Mouse (Mus musculus) layer of hippocampus, adult 2 months (tissue): ENCODE results near the gene Ncoa5. TPM values are rescaled to one million over a fixed set of nuclear protein-coding genes. Genes with fewer than 3 reads are reported as not detected.

Experiments used
- DNase-seq, 2 experiments: peaks; one replicate each; pipeline ENCODE4 v3.0.0; 2022; ENCODE audit warnings: low spot score in 2 of 2
- H3K27ac ChIP-seq: fragments of 200-600 bp; 2 replicates; pipeline ENCODE4 v1.8.1; 2022
- H3K4me3 ChIP-seq: fragments of 200-600 bp; 2 replicates; pipeline ENCODE4 v1.8.1; 2022; ENCODE audit warnings: mild to moderate bottlenecking
- CTCF ChIP-seq: fragments of 200-600 bp; conservative IDR thresholded peaks from 2 replicates; pipeline ENCODE4 v1.8.1; 2022; ENCODE audit warnings: antibody characterized with exemption, mild to moderate bottlenecking, moderate library complexity
- total RNA-seq, 2 experiments: library from RNA; stranded (reverse); gene quantifications; 2 replicates each; pipeline ENCODE4 v1.2.3; 2021

Gene Ncoa5
- total RNA-seq, 2 experiments from 2014 or later, result 57.8 to 63.8 TPM

DNA sequence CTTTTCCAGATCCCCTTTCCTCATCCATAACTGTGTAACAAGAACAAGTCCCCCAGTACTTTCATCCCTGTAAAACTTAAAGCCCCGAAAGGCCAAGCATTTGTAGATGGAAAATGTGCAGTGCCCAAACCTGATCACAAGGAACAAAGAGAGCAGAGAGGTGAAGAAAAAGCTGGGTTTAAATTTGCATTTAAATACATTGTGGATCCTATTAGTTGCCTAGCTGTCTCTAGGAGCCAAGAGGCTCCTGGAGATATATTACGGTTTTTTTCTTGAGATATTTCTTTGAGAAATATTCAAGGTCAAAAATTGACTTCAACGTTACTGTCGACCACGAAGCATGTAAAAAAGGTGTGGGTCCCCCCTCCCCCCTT is 378 bp upstream of the Ncoa5 start:
- Histone ChIP-seq H3K4me3 (peak overlapping the region; percentile 71), H3K27ac (peak overlapping the region; percentile 95)
- no peak for TF ChIP-seq CTCF
- DNase-seq, result no peak

DNA sequence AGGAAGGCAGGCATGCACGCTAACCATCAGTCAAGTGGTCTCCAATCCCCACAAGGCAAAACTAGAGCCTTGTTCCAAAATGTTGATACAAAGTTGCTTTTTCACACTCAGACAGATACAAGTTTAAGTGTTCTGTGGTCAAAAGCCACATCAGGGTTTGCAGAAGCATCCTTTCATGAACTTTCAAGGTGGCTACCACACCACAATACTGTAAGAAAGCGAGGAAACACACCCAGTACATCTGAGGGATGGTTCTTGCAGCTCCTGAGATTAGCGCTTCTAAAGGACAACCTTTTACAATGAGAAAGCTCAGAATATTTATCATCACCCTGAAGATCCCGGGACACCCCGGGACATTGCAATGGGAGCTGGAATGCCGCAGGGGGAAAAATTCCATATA is 1.4 kb downstream of the Ncoa5 start:
- peak overlapping the region; percentile 95; the same call in 1 of the 2 replicates for H3K27ac ChIP-seq
- no peak for DNase-seq
- peak overlapping the region; percentile 71 for H3K4me3 ChIP-seq
- no peak for TF ChIP-seq CTCF

DNA sequence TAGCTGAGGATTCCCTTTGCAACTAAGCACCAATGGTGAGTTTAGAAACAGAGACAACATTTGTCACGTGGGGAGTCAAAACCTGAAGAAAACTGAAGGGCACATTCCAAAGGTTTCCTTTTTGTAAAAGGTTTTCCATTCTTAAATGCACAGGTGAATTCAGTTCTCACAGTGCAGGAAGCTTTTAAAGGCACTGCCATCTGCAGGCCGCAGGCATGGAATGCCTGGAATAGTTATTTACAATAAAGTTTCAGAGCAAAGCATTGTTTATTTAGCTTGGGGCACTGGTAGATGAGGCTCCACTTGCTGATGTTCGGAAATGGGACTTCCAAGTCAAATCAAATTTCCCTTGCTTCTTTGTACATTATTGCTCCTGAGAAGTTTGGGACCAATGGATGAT is 2.1 kb downstream of the Ncoa5 start:
- H3K27ac ChIP-seq, result no peak overlapping the region
- peak overlapping the region; percentile 13; the same call in 1 of the 2 replicates for H3K4me3 ChIP-seq
- no peak for DNase-seq
- TF ChIP-seq CTCF, result peak; percentile 71

DNA sequence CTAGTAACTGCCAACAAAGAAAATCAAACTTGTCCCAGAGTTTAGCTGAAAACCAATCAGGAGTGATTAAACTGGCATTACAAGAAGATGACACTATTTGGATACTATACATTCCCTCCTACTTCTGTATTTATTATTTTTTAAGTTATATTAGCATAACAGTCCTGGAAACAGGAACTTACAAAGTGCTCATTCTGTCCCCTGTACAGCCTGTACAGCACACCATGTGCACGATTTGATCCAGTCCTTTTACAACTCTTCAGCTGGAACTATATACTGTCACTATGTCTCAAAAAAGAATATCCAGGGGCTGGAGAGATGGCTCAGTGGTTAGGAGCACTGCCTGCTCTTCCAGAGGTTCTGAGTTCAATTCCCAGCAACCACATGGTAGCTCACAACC is 7.5 kb downstream of the Ncoa5 start:
- no peak for TF ChIP-seq CTCF
- H3K4me3 ChIP-seq, result no peak overlapping the region
- no peak overlapping the region for H3K27ac ChIP-seq
- DNase-seq, result no peak

DNA sequence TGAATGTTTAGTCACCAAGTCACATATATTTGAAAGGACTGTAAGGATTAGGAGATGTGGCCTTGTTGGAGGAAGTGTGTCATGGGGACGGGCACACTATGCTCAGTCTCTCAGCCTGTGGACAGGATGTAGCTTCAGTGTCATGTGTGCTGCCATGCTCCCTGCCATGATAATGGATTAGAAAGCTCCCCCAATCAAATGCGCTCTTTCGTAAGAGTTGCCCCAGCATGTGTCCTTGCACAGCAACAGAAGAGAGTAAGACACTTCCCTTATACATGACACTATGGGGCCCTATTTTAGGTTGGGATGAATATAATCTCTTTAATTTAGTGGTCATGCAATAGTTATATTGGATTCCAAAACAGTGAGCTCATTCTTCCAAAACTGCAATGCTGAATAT is 14.2 kb downstream of the Ncoa5 start:
- no peak for DNase-seq
- no peak for TF ChIP-seq CTCF
- H3K4me3 ChIP-seq, result no peak overlapping the region
- H3K27ac ChIP-seq, result no peak overlapping the region

DNA sequence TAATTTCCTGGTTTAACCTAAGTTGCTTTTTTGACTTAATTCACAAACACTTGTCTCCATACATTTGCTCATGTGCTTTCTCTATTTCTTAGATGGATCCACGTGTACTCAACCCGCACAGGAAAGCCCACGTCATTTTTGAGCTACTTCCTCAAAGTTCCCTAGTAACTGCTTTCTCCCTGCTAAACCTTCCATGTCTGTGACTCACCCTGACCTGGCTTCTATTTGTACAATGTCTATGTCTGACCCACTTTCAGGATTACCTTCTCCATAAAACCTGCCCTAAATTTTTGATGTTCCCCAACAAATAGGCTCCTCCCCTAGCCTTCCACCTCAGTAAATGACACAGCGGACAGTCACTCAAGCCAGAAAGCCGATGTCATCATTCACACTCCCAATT is 19.7 kb downstream of the Ncoa5 start:
- no peak for DNase-seq
- no peak for TF ChIP-seq CTCF
- H3K27ac ChIP-seq, result no peak overlapping the region
- no peak overlapping the region for H3K4me3 ChIP-seq

DNA sequence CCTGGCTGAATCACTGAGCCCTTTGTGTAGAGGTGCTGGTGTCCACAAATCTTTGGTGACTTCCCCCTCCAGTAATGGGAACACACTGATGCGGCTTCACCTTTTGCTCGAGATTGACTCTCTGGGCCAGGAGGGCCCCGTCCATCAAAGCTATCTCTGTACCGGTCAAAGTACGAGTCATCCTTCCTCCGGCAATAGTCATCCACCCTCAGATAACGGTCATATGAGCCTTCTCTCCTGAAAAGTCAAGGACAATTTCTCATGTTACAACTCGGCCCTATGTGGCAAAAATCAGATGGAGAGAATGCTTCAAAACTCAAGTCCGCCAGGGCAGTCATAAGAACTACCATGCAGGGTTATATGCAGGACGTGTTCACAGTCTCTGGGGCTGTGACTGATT is 24.3 kb downstream of the Ncoa5 start:
- no peak for DNase-seq
- Histone ChIP-seq H3K4me3 (no peak overlapping the region), H3K27ac (no peak overlapping the region)
- TF ChIP-seq CTCF, result no peak

DNA sequence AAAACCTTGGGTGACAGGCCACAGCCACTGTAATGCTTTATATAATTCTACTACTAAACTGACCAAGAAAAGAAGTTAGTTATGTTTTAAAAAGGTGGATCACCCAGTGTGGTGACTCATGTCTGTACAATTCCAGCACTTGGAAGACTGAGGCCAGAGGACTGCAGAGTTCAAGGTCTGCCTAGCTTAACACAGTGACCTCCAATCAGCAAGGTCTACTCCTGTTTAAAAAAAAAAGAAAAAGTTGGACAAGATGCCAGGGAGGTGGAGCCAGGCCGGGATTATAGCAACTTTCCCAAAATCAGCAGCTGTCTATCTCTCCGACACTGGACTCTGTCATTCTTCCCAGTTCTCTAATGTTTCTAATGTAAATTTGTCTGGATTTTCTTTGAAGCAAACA is 25.1 kb downstream of the Ncoa5 start:
- no peak for TF ChIP-seq CTCF
- H3K27ac ChIP-seq, result no peak overlapping the region
- no peak overlapping the region for H3K4me3 ChIP-seq
- no peak for DNase-seq

DNA sequence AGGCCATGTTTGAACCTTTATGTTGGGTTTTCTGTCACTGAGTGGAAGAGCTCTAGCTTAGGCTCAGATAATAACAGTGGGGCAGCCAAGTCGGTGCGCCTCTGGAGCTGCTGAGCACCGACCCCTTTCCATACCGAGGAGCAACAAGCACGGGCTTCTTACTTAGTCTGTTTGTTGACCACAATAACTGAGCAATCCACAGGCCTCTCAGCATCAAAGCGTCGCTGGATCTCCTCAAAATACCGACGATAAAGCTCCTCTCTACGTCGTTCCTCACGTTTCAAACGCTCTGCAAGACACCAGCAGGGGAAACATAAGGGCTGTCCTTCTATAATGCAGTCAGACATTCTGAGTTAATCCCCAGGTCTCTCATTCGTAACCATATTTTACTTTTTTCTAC is 25.5 kb downstream of the Ncoa5 start:
- Histone ChIP-seq H3K27ac (no peak overlapping the region), H3K4me3 (no peak overlapping the region)
- TF ChIP-seq CTCF, result no peak
- no peak for DNase-seq

DNA sequence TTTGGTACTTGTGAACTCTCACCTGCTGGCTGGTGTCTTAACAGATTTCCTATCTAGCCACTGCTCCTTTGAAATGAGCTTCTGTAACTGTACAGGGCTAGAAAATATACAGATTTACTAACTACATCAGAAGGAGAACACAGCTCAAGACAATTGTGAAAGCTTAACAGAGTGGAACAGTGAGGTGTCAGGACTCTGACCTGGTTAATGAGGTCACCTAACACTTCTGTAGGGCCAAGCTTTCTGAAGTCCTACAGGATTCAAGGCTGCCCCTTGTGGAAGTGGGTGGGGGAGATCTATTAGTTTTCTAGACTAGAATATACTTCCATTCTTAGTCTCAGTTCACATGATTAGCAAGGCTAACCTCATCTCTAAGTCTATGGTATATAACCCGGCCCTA is 26.7 kb downstream of the Ncoa5 start:
- no peak overlapping the region for H3K27ac ChIP-seq
- no peak overlapping the region for H3K4me3 ChIP-seq
- no peak for DNase-seq
- TF ChIP-seq CTCF, result no peak

DNA sequence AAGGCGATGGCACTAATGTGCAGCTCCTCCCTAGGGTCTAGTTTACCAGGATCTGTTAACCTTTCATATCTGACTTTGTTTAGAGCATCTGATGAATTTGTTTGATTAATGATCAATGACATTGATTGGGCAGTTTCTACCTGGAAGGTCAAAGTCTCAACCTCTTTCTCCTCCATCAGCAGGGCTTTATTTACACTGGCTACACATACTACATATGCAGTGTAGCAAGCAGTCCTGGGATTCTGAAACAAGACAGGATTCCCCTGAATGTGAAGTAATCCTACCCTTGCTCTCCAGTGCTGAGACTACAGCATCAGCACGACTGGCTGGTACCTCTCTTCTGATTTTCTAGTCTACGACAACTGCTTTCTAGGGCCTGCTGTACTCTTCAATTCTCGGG is 27.9 kb downstream of the Ncoa5 start:
- no peak overlapping the region for H3K4me3 ChIP-seq
- no peak for TF ChIP-seq CTCF
- H3K27ac ChIP-seq, result no peak overlapping the region
- no peak for DNase-seq

DNA sequence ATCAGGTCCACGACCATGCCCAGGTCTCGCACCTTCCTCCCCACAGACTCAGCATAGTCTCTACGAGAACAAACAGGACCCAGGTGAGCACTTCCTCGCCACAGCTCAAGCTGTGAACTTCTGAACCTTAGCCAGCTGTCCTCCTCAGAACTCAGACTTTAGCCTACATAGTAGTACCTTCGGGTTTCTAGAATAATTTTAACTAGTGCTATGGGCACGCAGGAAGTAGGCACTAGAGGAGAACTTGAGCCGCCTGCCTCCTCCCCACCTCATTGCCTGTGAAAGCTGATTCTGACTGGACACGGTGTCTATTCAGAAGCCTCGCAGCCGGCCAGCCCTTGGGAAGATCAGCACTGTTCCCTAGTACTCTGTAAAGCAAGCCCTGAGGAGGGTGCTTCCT is 30.4 kb downstream of the Ncoa5 start:
- DNase-seq, result no peak
- no peak for TF ChIP-seq CTCF
- no peak overlapping the region for H3K27ac ChIP-seq
- no peak overlapping the region for H3K4me3 ChIP-seq

DNA sequence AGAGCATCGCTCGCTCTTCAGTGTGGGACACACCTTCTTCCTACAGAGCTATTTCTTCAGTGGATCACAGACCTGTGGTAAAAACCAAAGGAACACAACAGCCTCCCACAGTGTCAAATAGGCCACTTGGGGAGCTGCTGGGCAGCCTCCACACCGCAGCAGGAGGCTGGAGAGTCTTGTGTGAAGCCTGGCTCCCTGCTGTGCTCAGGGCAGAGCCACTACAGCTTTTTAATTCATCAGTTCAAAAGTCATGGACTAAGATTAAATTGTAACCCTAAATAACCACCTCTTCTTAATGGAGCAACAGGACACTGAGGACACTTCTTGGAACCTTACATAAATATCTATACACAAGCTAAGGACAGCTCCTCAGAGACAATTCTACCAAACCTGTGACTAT is 31.6 kb downstream of the Ncoa5 start:
- Histone ChIP-seq H3K4me3 (no peak overlapping the region), H3K27ac (peak overlapping the region; percentile 3; the same call in 1 of the 2 replicates)
- peak; percentile 8; the same call in 1 of the 2 replicates for TF ChIP-seq CTCF
- DNase-seq, result no peak

DNA sequence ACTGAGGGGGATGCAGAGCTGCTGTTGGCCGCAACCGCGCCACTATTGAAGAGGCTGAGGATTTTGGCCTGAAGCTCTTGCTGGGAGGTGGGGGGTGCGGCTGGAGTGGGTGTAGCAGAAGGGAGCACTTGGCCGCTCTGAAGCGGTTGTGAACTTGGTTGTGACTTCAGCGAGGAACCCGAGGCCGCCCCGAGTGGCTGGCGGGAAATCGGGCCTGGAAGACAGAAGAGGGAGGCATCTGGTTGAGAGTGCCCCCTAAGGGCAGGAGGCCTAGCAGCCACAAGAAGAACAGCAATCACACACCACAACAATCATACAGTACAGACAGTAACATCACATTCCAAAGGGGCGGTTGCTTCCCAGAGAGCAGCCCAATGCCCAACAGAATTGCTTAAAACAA is 32.7 kb downstream of the Ncoa5 start:
- Histone ChIP-seq H3K4me3 (no peak overlapping the region), H3K27ac (peak overlapping the region; percentile 28; the same call in 1 of the 2 replicates)
- DNase-seq, result no peak
- peak; percentile 60 for TF ChIP-seq CTCF
